Mouse (Mus musculus) stomach, adult 2 months (tissue): Measurements from ENCODE around the gene Vhl. TPM values are rescaled to one million over a fixed set of nuclear protein-coding genes. Genes with fewer than 3 reads are reported as not detected.

Experiments used
- polyA plus RNA-seq: library from polyadenylated mRNA; depleted of rRNA; stranded (reverse); fragments of >200 nt; gene quantifications from 2 replicates; pipeline ENCODE4 v1.2.3, GENCODE M21; 2012; rRNA removed

The Vhl gene
- 5.0 and 5.8 TPM in 2 replicates for polyA plus RNA-seq

GRCm38 (mm10) chr6:113623941-113624751 lies at the start of gene Vhl:
Gene Vhl (plus strand): TSS chr6:113623959.

GRCm38 (mm10) chr6:113600543-113601139 lies 23.1 kb upstream of the Vhl start, which contains the start of gene Fancd2os:
Gene Fancd2os (minus strand): TSS chr6:113600715.

GRCm38 (mm10) chr6:113604432-113605223 lies 19.1 kb upstream of the Vhl start, which contains the start of gene Brk1:
Gene Brk1 (plus strand): TSS chr6:113604772.

GRCm38 (mm10) chr6:113638302-113639040 lies 14.7 kb downstream of the Vhl start, which contains the start of gene Irak2:
Gene Irak2 (plus strand): TSS chr6:113638467.

Other genes starting within 250 kb of the Vhl start
- gene Tada3, start 246.1 kb upstream of the Vhl start, polyA plus RNA-seq: 8.7 and 11.1 TPM in 2 replicates
- gene Arpc4, start 245.8 kb upstream of the Vhl start, polyA plus RNA-seq: 41.2 and 47.5 TPM in 2 replicates
- gene Ttll3, start 234.7 kb upstream of the Vhl start, polyA plus RNA-seq: 5.5 and 6.9 TPM in 2 replicates
- gene Rpusd3, start 204.6 kb upstream of the Vhl start, polyA plus RNA-seq: 27.0 and 55.6 TPM in 2 replicates
- 36.8 and 48.6 TPM in 2 replicates for gene Cidec, start 188.2 kb upstream of the Vhl start, polyA plus RNA-seq
- 31.7 and 33.8 TPM in 2 replicates for gene Jagn1, start 181.4 kb upstream of the Vhl start, polyA plus RNA-seq
- gene Il17re, start 165.5 kb upstream of the Vhl start, polyA plus RNA-seq: 44.5 and 106 TPM in 2 replicates
- gene Il17rc, start 152.5 kb upstream of the Vhl start, polyA plus RNA-seq: 212 and 257 TPM in 2 replicates
- 6.5 and 8.5 TPM in 2 replicates for gene Creld1, start 140.7 kb upstream of the Vhl start, polyA plus RNA-seq
- gene Prrt3, start 122.0 kb upstream of the Vhl start, polyA plus RNA-seq: 0.10 TPM in 1 of 2 replicates, not detected in the other
- 12.8 and 13.2 TPM in 2 replicates for gene Emc3, start 92.3 kb upstream of the Vhl start, polyA plus RNA-seq
- gene Fancd2, start 92.3 kb upstream of the Vhl start, polyA plus RNA-seq: 0.50 and 0.67 TPM in 2 replicates
- not detected in 2 replicates for gene Fancd2os, start 23.2 kb upstream of the Vhl start, polyA plus RNA-seq
- 58.4 and 60.6 TPM in 2 replicates for gene Brk1, start 19.2 kb upstream of the Vhl start, polyA plus RNA-seq
- 13.4 and 15.3 TPM in 2 replicates for gene Irak2, start 14.5 kb downstream of the Vhl start, polyA plus RNA-seq
- gene Tatdn2, start 73.1 kb downstream of the Vhl start, polyA plus RNA-seq: 12.2 and 12.3 TPM in 2 replicates
- 849 and 1,043 TPM in 2 replicates for gene Ghrl, start 95.9 kb downstream of the Vhl start, polyA plus RNA-seq
- 46.6 and 54.0 TPM in 2 replicates for gene Sec13, start 116.8 kb downstream of the Vhl start, polyA plus RNA-seq